Mouse (Mus musculus) CD8-positive naive resting alpha-beta T cell, adult 57 days (primary cell): ENCODE measurements around the gene Idh1. TPM values are rescaled to one million over a fixed set of nuclear protein-coding genes. Genes with fewer than 3 reads are reported as not detected.

Source experiments
- total RNA-seq: library from RNA; stranded (reverse); gene quantifications from one replicate; pipeline ENCODE4 v1.2.4, GENCODE M21; 2023

Gene Idh1
- total RNA-seq: 4.0 TPM

GRCm38 (mm10) chr1:65186287-65187073, at the start of gene Idh1, which contains the start of gene Pikfyve:
Gene Idh1, minus strand, starts transcription at chr1:65186500.
Gene Pikfyve, plus strand, starts transcription at chr1:65186683.

GRCm38 (mm10) chr1:65122574-65123372, 63.5 kb downstream of the Idh1 start, which contains the start of gene D630023F18Rik:
Gene D630023F18Rik, minus strand, starts transcription at chr1:65123214.

GRCm38 (mm10) chr1:65119438-65119837, 66.9 kb downstream of the Idh1 start, which contains the start of gene Gm28845:
Gene Gm28845, minus strand, starts transcription at chr1:65119558.

Other genes starting within 250 kb of the Idh1 start
- gene Plekhm3, start 229.7 kb downstream of the Idh1 start, total RNA-seq: 14.9 TPM
- gene Akr1cl, start 153.7 kb downstream of the Idh1 start, total RNA-seq: not detected
- gene Cryge, start 135.4 kb downstream of the Idh1 start, total RNA-seq: not detected
- gene Crygd, start 123.0 kb downstream of the Idh1 start, total RNA-seq: not detected
- not detected for gene Crygc, start 112.8 kb downstream of the Idh1 start, total RNA-seq
- not detected for gene Crygb, start 104.2 kb downstream of the Idh1 start, total RNA-seq
- gene Cryga, start 83.1 kb downstream of the Idh1 start, total RNA-seq: not detected
- not detected for gene Gm28845, start 66.9 kb downstream of the Idh1 start, total RNA-seq
- not detected for gene D630023F18Rik, start 63.3 kb downstream of the Idh1 start, total RNA-seq
- gene Pikfyve, start 183 bp upstream of the Idh1 start, total RNA-seq: 38.7 TPM
- gene Pth2r, start 95.6 kb upstream of the Idh1 start, total RNA-seq: not detected